Mouse (Mus musculus) T-helper 2 cell (primary cell): ENCODE data around the gene Susd6.
"Not testable (repeated sequence)": the region's sequence is repeated elsewhere in the genome, so short reads cannot be mapped to it uniquely, and the experiment has no call there.

Source experiments
- in situ Hi-C: fragments of 300-600 bp; cut with MboI, MseI; formaldehyde crosslinking; loops from one replicate; pipeline ENCODE4 v1.15.1; 2025; ENCODE audit warnings: high pct_unique_total_duplicates

The Susd6 gene

GRCm38 (mm10) chr12:80785005-80785404 is 5.3 kb upstream of the Susd6 start:
- in situ Hi-C loops = no loop called here

- in situ Hi-C loops = no loop called here
These were observed 4.7 kb upstream of the Susd6 start for GRCm38 (mm10) chr12:80785597-80785996.

- in situ Hi-C loops = no loop called here
These were observed 3.7 kb upstream of the Susd6 start for GRCm38 (mm10) chr12:80786591-80786990.

- in situ Hi-C loops = no loop called here
These were observed 2.7 kb upstream of the Susd6 start for GRCm38 (mm10) chr12:80787604-80788003.

GRCm38 (mm10) chr12:80788188-80788587 is 2.1 kb upstream of the Susd6 start:
- in situ Hi-C loops = no loop called here

- in situ Hi-C loops = not testable (repeated sequence)
These were observed 1.0 kb upstream of the Susd6 start for GRCm38 (mm10) chr12:80789276-80789675.

GRCm38 (mm10) chr12:80790700-80791570 is 625 bp downstream of the Susd6 start:
- in situ Hi-C loops = no loop called here

- in situ Hi-C loops = no loop called here
These were observed 1.5 kb downstream of the Susd6 start for GRCm38 (mm10) chr12:80791571-80792444.

- in situ Hi-C loops = no loop called here
These were observed 2.6 kb downstream of the Susd6 start for GRCm38 (mm10) chr12:80792867-80793266.

- in situ Hi-C loops = no loop called here
These were observed 3.2 kb downstream of the Susd6 start for GRCm38 (mm10) chr12:80793535-80793934.

GRCm38 (mm10) chr12:80794522-80794921 is 4.2 kb downstream of the Susd6 start:
- in situ Hi-C loops = no loop called here

GRCm38 (mm10) chr12:80794935-80795785 is 4.8 kb downstream of the Susd6 start:
- in situ Hi-C loops = no loop called here

- in situ Hi-C loops = no loop called here
These were observed 8.0 kb downstream of the Susd6 start for GRCm38 (mm10) chr12:80798271-80798670.

- in situ Hi-C loops = no loop called here
These were observed 9.8 kb downstream of the Susd6 start for GRCm38 (mm10) chr12:80800156-80800555.

GRCm38 (mm10) chr12:80801443-80801842 is 11.1 kb downstream of the Susd6 start:
- in situ Hi-C loops = no loop called here

- in situ Hi-C loops = no loop called here
These were observed 13.6 kb downstream of the Susd6 start for GRCm38 (mm10) chr12:80803924-80804323.

- in situ Hi-C loops = no loop called here
These were observed 14.6 kb downstream of the Susd6 start for GRCm38 (mm10) chr12:80804861-80805428.

GRCm38 (mm10) chr12:80807451-80808085 is 17.3 kb downstream of the Susd6 start:
- in situ Hi-C loops = no loop called here

- in situ Hi-C loops = no loop called here
These were observed 19.7 kb downstream of the Susd6 start for GRCm38 (mm10) chr12:80810005-80810404.

- in situ Hi-C loops = no loop called here
These were observed 21.6 kb downstream of the Susd6 start for GRCm38 (mm10) chr12:80811646-80812509.
